Comparison of ENCODE assay signal across 30 mouse cellular contexts in the genomic region with DNA sequence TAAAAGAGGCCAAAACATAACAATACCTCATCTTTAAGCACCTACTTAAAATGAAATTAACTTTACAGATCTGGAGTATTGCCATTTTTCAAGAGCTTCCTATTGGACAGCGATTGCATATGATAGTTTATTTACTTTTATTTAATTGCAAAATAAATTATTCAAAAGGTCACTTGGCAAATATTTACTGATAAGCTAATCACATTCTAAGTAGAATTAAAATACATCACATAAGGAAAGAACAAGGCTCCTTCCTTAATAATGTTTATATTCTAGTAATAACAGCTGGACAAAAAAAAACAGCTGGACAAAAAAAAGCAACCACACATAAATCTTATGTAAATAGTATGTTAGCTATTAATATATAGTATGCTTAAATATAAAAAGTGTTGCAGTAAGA.
"Had no signal": no experiment of that assay in that cellular context is flagged by ENCODE, and none has a peak within 500 bp of the region (broad histone marks: within the 10 kb centered on the region; RNA-seq: fewer than 3 reads in every experiment).

No protein-coding gene starts in this region.

- H3K36me3 ChIP-seq: limb, embryonic 10.5 days; limb, embryonic 12.5 days; limb, embryonic 13.5 days; limb, embryonic 15.5 days; liver, embryonic 12.5 days; liver, embryonic 13.5 days; liver, embryonic 15.5 days; lung, embryonic 15.5 days; midbrain, embryonic 10.5 days; midbrain, embryonic 12.5 days; midbrain, embryonic 13.5 days; midbrain, embryonic 15.5 days; neural tube, embryonic 12.5 days; neural tube, embryonic 13.5 days had no signal

- H3K4me3 ChIP-seq: left cerebral cortex, adult 2 months; limb, embryonic 10.5 days; limb, embryonic 12.5 days; limb, embryonic 13.5 days; limb, embryonic 15.5 days; liver, embryonic 12.5 days; liver, embryonic 13.5 days; liver, embryonic 15.5 days; lung, embryonic 15.5 days; megakaryocyte, embryonic 14.5 days; midbrain, embryonic 10.5 days; midbrain, embryonic 12.5 days; midbrain, embryonic 13.5 days; midbrain, embryonic 15.5 days; myocyte; neural tube, embryonic 12.5 days; neural tube, embryonic 13.5 days had no signal

- H3K27ac ChIP-seq: left cerebral cortex, adult 2 months; limb, embryonic 10.5 days; limb, embryonic 12.5 days; limb, embryonic 13.5 days; limb, embryonic 15.5 days; liver, embryonic 12.5 days; liver, embryonic 13.5 days; liver, embryonic 14.5 days; liver, embryonic 15.5 days; lung, embryonic 15.5 days; macrophage; midbrain, embryonic 10.5 days; midbrain, embryonic 12.5 days; midbrain, embryonic 13.5 days; midbrain, embryonic 15.5 days; neural tube, embryonic 12.5 days; neural tube, embryonic 13.5 days had no signal

- ATAC-seq: liver, embryonic 12.5 days; liver, postnatal 0 days; midbrain, embryonic 13.5 days; midbrain, embryonic 15.5 days; midbrain, embryonic 16.5 days had no signal

- H3K9ac ChIP-seq: limb, embryonic 12.5 days; limb, embryonic 13.5 days; limb, embryonic 15.5 days; liver, embryonic 12.5 days; liver, embryonic 13.5 days; liver, embryonic 14.5 days; liver, embryonic 15.5 days; liver, postnatal 0 days; lung, embryonic 15.5 days; midbrain, embryonic 12.5 days; midbrain, embryonic 13.5 days; midbrain, embryonic 15.5 days; neural tube, embryonic 12.5 days; neural tube, embryonic 13.5 days had no signal

- H3K4me1 ChIP-seq: limb, embryonic 10.5 days; limb, embryonic 12.5 days; limb, embryonic 13.5 days; limb, embryonic 15.5 days; liver, embryonic 12.5 days; liver, embryonic 13.5 days; liver, embryonic 15.5 days; lung, embryonic 15.5 days; megakaryocyte, embryonic 14.5 days; midbrain, embryonic 10.5 days; midbrain, embryonic 12.5 days; midbrain, embryonic 13.5 days; midbrain, embryonic 15.5 days; neural tube, embryonic 12.5 days; neural tube, embryonic 13.5 days had no signal

- H3K27me3 ChIP-seq: limb, embryonic 12.5 days; limb, embryonic 13.5 days; limb, embryonic 15.5 days; liver, embryonic 12.5 days; liver, embryonic 13.5 days; liver, embryonic 15.5 days; lung, embryonic 15.5 days; megakaryocyte, embryonic 14.5 days; midbrain, embryonic 12.5 days; midbrain, embryonic 13.5 days; midbrain, embryonic 15.5 days; neural tube, embryonic 12.5 days; neural tube, embryonic 13.5 days had no signal

- H3K9me3 ChIP-seq: limb, embryonic 10.5 days; limb, embryonic 13.5 days; limb, embryonic 15.5 days; liver, embryonic 12.5 days; liver, embryonic 13.5 days; liver, embryonic 15.5 days; lung, embryonic 15.5 days; megakaryocyte, embryonic 14.5 days; midbrain, embryonic 10.5 days; midbrain, embryonic 12.5 days; midbrain, embryonic 13.5 days; midbrain, embryonic 15.5 days; neural tube, embryonic 12.5 days; neural tube, embryonic 13.5 days had no signal

- H3K4me2 ChIP-seq: limb, embryonic 12.5 days; limb, embryonic 13.5 days; limb, embryonic 15.5 days; liver, embryonic 11.5 days; liver, embryonic 12.5 days; liver, embryonic 13.5 days; liver, embryonic 15.5 days; lung, embryonic 15.5 days; midbrain, embryonic 11.5 days; midbrain, embryonic 12.5 days; midbrain, embryonic 13.5 days; midbrain, embryonic 15.5 days; neural tube, embryonic 12.5 days; neural tube, embryonic 13.5 days had no signal

- DNase-seq: left cerebral cortex, postnatal 4 days; liver; liver, embryonic 13.5 days; liver, postnatal 0 days; lung, adult 18-20 months; lung, adult 2 months; lung, postnatal 10 days; lung, postnatal 36 days; midbrain, embryonic 14.5 days had no signal
